Mouse (Mus musculus) myocyte (in vitro differentiated cells): ENCODE results near the gene Alox5. TPM values are rescaled to one million over a fixed set of nuclear protein-coding genes. Genes with fewer than 3 reads are reported as not detected.

Experiments used
- H3K27me3 ChIP-seq: one replicate; pipeline ENCODE4 v1.6.1; 2011; ENCODE audit not compliant: control insufficient read depth, insufficient read depth, insufficient read length
- H3K36me3 ChIP-seq: one replicate; pipeline ENCODE4 v1.6.1; 2011; ENCODE audit not compliant: control insufficient read depth, insufficient read depth
- H3K4me2 ChIP-seq: one replicate; pipeline ENCODE4 v1.6.1; 2011; ENCODE audit warnings: low read depth, control low read depth
- H3K4me3 ChIP-seq: one replicate; pipeline ENCODE4 v1.5.1; 2011; ENCODE audit warnings: mild to moderate bottlenecking, control low read depth, moderate library complexity
- H3K79me2 ChIP-seq: one replicate; pipeline ENCODE4 v1.6.1; 2011; ENCODE audit not compliant: control insufficient read depth, insufficient read depth
- H3ac ChIP-seq: one replicate; pipeline ENCODE4 v1.6.1; 2011; ENCODE audit not compliant: control insufficient read depth, insufficient read length
- CEBPB ChIP-seq: IDR thresholded peaks from 2 replicates; pipeline ENCODE4 v1.6.1; 2011; ENCODE audit warnings: mild to moderate bottlenecking, moderate library complexity; ENCODE audit not compliant: poor library complexity, insufficient read depth, severe bottlenecking
- E2F4 ChIP-seq: IDR thresholded peaks from one replicate; pipeline ENCODE4 v1.6.1; 2011; ENCODE audit warnings: mild to moderate bottlenecking, control low read depth, moderate library complexity; ENCODE audit not compliant: insufficient read depth
- MAX ChIP-seq: IDR thresholded peaks from one replicate; pipeline ENCODE4 v1.6.1; 2011; ENCODE audit warnings: low read depth, mild to moderate bottlenecking, control low read depth
- MYOD1 ChIP-seq, 3 experiments: IDR thresholded peaks; one replicate each; pipeline ENCODE4 v1.6.1; 2011; ENCODE audit warnings: control low read depth in 2 of 3, low read depth in 2 of 3, mild to moderate bottlenecking in 2 of 3, moderate library complexity in 1 of 3; ENCODE audit not compliant: insufficient read length in 2 of 3, control insufficient read depth in 1 of 3
- MYOG ChIP-seq, 3 experiments: IDR thresholded peaks; one replicate each; pipeline ENCODE4 v1.6.1; 2011; ENCODE audit warnings: control low read depth in 2 of 3, low read depth in 2 of 3, mild to moderate bottlenecking in 2 of 3; ENCODE audit not compliant: insufficient read length in 2 of 3, control insufficient read depth in 1 of 3, insufficient read depth in 1 of 3
- POLR2A ChIP-seq: IDR thresholded peaks from one replicate; pipeline ENCODE4 v1.6.1; 2011; ENCODE audit warnings: low read depth, mild to moderate bottlenecking, control low read depth, moderate library complexity; ENCODE audit not compliant: insufficient read length
- POLR2AphosphoS2 ChIP-seq: IDR thresholded peaks from one replicate; pipeline ENCODE4 v1.6.1; 2011; ENCODE audit warnings: low read depth, control low read depth; ENCODE audit not compliant: insufficient read length
- REST ChIP-seq: IDR thresholded peaks from one replicate; pipeline ENCODE4 v1.6.1; 2011; ENCODE audit warnings: mild to moderate bottlenecking, control low read depth, moderate library complexity; ENCODE audit not compliant: insufficient read depth, insufficient read length
- SRF ChIP-seq: IDR thresholded peaks from one replicate; pipeline ENCODE4 v1.6.1; 2011; ENCODE audit warnings: low read depth; ENCODE audit not compliant: control insufficient read depth, insufficient read length
- TCF12 ChIP-seq: IDR thresholded peaks from one replicate; pipeline ENCODE4 v1.6.1; 2011; ENCODE audit warnings: mild to moderate bottlenecking, control low read depth; ENCODE audit not compliant: poor library complexity, insufficient read depth, severe bottlenecking
- TCF3 ChIP-seq: IDR thresholded peaks from one replicate; pipeline ENCODE4 v1.6.1; 2011; ENCODE audit warnings: low read depth, control low read depth; ENCODE audit not compliant: insufficient read length
- USF1 ChIP-seq: IDR thresholded peaks from one replicate; pipeline ENCODE4 v1.6.1; 2011; ENCODE audit warnings: low read depth, mild to moderate bottlenecking, control low read depth, moderate library complexity
- polyA plus RNA-seq: library from polyadenylated mRNA; unstranded; fragments of >200 nt; fragmentation: generic; extraction: Trizol; gene quantifications from one replicate; pipeline ENCODE4 v1.2.1, GENCODE M21; 2012; ENCODE audit warnings: missing spikeins

The Alox5 gene
- polyA plus RNA-seq, 1 experiment, result 21.7 TPM

- H3K27me3 ChIP-seq, result peaks cover 4% of the 10 kb centered on the region
- H3K36me3 ChIP-seq, result no peaks in the 10 kb centered on the region
- no peak overlapping the region for H3K4me3 ChIP-seq
- H3K79me2 ChIP-seq, result no peaks in the 10 kb centered on the region
- H3K4me2 ChIP-seq, result no peak overlapping the region
- TF ChIP-seq POLR2A (no peak), USF1 (no peak)
- no peak overlapping the region for H3ac ChIP-seq
Observed at GRCm38 (mm10) chr6:116486833-116487232, 25.9 kb upstream of the Alox5 start.

DNA sequence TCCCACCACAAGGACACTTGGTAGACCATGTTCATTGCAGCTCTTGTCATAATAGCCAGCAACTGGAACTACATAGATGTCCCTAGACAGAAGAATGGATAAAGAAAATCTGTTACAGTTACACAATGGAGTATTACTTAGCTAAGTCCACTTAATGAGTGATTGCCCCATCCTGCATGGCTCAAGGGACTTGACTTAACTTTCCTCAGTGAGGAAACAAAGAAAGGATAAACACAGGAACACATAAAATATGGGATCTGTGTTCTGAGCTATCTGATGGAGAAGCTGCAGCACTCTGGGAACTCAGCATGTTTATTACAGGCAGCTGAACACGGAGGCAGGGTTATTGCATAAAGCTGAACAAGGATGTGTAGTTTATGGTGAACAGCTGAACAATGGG, 24.1 kb upstream of the Alox5 start:
- TF ChIP-seq SRF, result no peak
- no peak for TF ChIP-seq TCF12
- no peak overlapping the region for H3K4me3 ChIP-seq
- H3K79me2 ChIP-seq, result no peaks in the 10 kb centered on the region
- no peak overlapping the region for H3K4me2 ChIP-seq
- no peaks in the 10 kb centered on the region for H3K36me3 ChIP-seq
- H3K27me3 ChIP-seq, result no peaks in the 10 kb centered on the region
- no peak overlapping the region for H3ac ChIP-seq

- TF ChIP-seq CEBPB, result no peak
- no peak for TF ChIP-seq SRF
- no peak for TF ChIP-seq MYOG (IDR thresholded peaks at IDR 0.05; ENCODE audit: control insufficient read depth in 1 of 3, insufficient read depth in 1 of 3, insufficient read length in 2 of 3, low read depth in 2 of 3)
- no peak for TF ChIP-seq USF1
- TF ChIP-seq POLR2A, result no peak
- no peak for TF ChIP-seq POLR2AphosphoS2
- TF ChIP-seq E2F4, result no peak
- no peak for TF ChIP-seq REST
- no peak for TF ChIP-seq TCF3
- TF ChIP-seq MAX, result no peak
- no peak for TF ChIP-seq MYOD1 (IDR thresholded peaks at IDR 0.05; ENCODE audit: control insufficient read depth in 1 of 3, insufficient read length in 2 of 3, low read depth in 2 of 3)
- H3K27me3 ChIP-seq, result no peaks in the 10 kb centered on the region
- H3K4me3 ChIP-seq, result no peak overlapping the region
- no peak overlapping the region for H3ac ChIP-seq
- no peaks in the 10 kb centered on the region for H3K79me2 ChIP-seq
- H3K4me2 ChIP-seq, result no peak overlapping the region
- H3K36me3 ChIP-seq, result no peaks in the 10 kb centered on the region
Observed at GRCm38 (mm10) chr6:116468081-116468480, 7.1 kb upstream of the Alox5 start.

GRCm38 (mm10) chr6:116459232-116459631, 1.7 kb downstream of the Alox5 start:
- Histone ChIP-seq H3K27me3 (no peaks in the 10 kb centered on the region), H3K79me2 (no peaks in the 10 kb centered on the region), H3ac (no peak overlapping the region), H3K4me2 (no peak overlapping the region), H3K36me3 (no peaks in the 10 kb centered on the region), H3K4me3 (no peak overlapping the region)
- TF ChIP-seq TCF12 (no peak), MAX (no peak), MYOG (IDR thresholded peaks at IDR 0.05; ENCODE audit: control insufficient read depth in 1 of 3, insufficient read depth in 1 of 3, insufficient read length in 2 of 3, low read depth in 2 of 3) (no peak), MYOD1 (IDR thresholded peaks at IDR 0.05; ENCODE audit: control insufficient read depth in 1 of 3, insufficient read length in 2 of 3, low read depth in 2 of 3) (no peak), E2F4 (no peak), POLR2A (no peak), SRF (no peak), TCF3 (no peak), CEBPB (no peak), REST (no peak), POLR2AphosphoS2 (no peak), USF1 (no peak)

- Histone ChIP-seq H3K27me3 (no peaks in the 10 kb centered on the region), H3ac (no peak overlapping the region), H3K36me3 (peaks cover 4% of the 10 kb centered on the region), H3K4me3 (no peak overlapping the region), H3K79me2 (no peaks in the 10 kb centered on the region), H3K4me2 (no peak overlapping the region)
- TF ChIP-seq CEBPB (no peak), REST (no peak), TCF3 (no peak), USF1 (no peak), MAX (no peak), E2F4 (no peak), TCF12 (no peak), POLR2AphosphoS2 (no peak), POLR2A (no peak), SRF (no peak), MYOG (IDR thresholded peaks at IDR 0.05; ENCODE audit: control insufficient read depth in 1 of 3, insufficient read depth in 1 of 3, insufficient read length in 2 of 3, low read depth in 2 of 3) (no peak), MYOD1 (IDR thresholded peaks at IDR 0.05; ENCODE audit: control insufficient read depth in 1 of 3, insufficient read length in 2 of 3, low read depth in 2 of 3) (no peak)
Observed at GRCm38 (mm10) chr6:116458728-116459127, 2.2 kb downstream of the Alox5 start.
